Mouse (Mus musculus) cerebellum, adult 9-11 months (tissue): Measurements from ENCODE around the gene Ftl1.

Source experiments
- DNase-seq: peaks from one replicate; pipeline ENCODE4 v3.0.0; 2022

Gene Ftl1

DNA sequence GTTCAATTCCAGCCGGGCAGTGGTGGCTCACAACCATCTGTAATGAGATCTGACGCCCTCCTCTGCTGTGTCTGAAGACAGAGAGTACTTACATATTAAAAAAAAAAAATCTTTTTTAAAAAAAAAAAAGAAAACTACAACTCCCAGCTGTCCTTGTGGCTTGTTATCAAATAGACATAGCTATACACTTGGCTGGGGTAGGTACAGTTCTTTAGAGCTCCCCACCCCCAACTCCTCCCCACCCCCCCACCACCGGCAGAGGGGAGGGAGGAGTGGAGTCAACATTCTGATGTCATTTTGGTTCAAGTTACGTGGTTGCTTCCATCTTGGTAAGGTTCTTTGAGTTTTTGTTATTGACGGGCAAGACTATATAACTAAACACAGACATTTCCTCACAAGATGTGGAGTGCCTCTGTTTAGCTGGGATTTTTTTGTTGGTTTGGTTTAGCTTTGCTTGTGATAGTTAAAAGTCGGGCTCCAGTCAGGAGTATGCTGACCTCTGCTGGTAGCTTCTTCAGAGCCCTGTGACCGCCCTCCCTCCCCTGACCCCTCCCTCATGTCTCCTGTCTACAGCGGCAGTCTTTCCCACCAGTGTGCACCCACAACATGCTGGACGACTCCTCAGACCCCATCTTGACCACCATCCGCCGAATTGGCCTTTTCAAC, 12.2 kb downstream of the Ftl1 start:
- no peak for DNase-seq

DNA sequence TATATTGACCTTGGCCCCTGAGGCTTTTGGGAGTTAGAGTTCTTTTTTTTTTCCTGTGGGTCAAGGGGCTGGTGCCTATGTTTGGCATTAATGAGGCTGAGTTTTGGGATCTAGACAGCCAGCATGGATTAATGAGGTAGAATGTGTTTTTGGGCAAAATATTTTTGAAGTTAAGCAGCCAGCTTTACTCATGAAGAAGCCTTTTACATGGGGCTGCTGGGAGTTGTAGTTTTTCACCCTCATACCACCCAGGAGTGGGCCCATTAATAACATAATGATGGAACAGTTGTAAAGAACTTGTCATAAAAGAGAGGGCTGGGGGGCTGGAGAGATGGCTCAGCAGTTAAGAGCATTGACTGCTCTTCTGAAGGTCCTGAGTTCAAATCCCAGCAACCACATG, 13.1 kb downstream of the Ftl1 start:
- no peak for DNase-seq

DNA sequence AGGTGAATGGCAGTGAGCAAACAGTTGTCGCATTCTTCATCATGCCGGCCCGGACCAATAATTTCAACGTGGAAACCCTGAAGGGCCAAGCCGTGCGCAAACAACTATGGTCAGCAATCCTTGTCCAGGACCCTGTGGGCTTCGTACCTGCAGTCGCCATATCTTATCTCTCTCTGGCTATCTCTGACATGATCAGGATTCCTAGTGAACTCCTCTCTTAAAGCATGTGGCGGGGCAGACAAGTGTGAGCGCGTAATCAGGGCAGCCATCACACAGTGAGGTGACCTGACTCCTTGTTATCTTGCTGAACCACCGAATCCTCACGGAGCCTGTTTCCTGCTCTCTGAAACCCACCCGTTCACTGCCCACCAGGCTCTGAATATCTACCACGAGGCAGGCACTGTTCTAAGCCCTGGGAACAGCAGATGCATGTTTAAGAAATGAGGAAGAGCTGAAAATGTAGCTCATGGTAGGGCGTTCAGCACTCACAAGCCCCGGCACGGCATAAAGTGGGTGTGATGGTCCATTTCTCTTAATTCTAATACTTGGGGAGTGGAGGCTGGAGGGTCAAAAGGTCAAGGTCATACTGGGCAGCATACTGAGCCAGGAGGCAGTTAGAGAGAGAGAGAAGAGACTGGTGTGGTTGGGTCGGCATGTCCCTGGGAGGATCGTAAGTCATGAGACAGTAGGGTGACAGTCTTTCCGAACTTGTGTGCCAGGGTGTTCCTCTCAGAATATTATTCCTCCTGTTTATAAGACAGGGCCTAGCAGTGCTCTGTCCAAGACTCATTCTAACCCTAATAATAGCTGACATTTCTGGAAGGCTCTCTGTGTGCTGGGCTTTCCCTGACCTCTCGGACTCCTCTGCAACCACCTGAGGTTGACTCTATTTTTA, 15.9 kb downstream of the Ftl1 start:
- DNase-seq: no peak

DNA sequence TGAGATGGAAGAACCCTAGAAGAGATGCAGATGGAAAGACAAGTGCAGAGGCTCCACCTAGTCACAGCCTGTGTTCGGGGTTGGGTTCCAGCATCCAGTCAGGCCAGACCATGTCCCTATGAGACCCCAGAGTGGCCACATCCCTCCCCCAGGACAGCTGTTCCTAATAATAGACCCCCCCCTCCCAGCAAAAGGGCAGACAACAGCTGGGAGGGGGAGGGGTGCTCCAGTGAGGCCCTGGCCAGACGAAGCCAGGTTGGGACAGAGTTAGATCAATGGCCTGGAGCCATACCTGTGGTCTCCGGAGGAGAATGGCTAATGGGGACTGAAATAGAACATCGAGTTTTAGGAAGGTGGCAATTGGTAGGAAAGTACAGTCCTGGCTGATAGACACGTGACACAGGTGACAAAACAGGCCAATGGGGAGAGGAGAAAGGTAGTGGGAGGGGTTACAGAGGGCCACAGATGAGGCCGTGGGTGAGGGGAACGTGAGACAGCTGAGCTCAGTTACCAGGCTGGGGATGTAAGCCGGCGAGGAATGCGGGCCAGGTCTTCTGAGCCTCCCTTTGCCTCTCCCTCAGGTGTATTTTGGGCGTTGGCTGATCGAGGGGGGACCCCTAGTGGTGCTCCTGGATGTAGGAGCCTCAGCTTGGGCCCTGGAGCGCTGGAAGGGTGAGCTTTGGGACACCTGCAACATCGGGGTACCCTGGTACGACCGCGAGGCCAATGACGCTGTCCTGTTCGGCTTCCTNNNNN, 22.0 kb downstream of the Ftl1 start, which contains the start of gene Ruvbl2:
Gene Ruvbl2, minus strand, starts transcription at position 576 of the 756 bp plus-strand sequence.
- DNase-seq: peak; percentile 63

DNA sequence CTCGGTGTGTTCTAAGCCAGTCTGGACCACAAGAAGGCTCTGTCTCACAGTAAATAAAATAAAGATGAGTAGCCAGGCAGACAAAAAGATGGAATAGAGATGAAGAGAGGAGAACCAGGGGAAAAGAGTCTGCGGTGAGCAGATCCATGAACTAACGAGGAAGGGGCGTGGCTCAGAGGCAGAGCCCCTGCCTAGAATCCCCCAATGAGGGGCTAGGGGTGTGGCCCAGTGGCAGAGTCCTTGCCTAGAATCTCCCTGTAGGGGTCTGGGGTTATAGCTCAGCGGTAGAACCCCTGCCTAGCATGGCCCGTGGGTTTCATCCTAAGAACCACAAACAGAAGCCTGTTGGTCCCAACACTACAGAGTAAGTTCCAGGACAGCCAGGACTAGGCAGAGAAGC, 22.6 kb downstream of the Ftl1 start:
- peak; percentile 43 for DNase-seq

DNA sequence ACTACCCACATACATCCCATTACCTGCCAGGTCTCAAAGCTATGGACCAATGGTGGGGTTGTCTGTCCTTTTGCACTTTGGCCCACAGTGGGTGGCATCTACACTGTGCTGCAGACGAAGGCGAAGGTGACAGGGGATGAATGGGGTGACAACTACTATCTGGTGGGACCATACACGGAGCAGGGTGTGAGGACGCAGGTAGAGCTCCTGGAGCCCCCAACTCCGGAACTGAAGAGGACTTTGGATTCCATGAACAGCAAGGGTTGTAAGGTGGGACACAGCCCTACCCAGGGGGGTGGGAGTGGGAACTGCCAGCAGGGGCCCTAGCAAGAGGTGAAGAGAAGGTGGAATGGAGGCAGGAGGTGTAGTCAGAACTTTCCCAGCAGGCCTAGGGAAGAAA, 23.2 kb downstream of the Ftl1 start:
- DNase-seq: peak; percentile 61

DNA sequence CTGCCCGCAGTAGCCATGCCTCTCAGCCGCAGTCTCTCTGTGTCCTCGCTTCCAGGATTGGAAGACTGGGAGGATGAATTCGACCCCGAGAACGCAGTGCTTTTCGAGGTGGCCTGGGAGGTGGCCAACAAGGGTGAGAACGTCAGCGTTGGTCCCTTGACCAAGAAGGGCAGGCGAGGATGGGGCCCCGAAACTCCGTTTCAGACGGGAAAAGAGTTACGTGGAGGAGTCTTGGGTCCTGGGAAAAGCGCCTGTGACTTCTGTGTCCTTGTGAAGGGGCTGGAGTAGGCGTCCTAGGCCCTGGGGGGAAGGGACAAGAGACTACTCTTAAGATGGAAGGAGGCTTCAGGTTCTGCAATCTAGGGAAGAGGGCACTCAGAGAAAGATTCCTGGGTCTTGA, 24.6 kb downstream of the Ftl1 start:
- no peak for DNase-seq

DNA sequence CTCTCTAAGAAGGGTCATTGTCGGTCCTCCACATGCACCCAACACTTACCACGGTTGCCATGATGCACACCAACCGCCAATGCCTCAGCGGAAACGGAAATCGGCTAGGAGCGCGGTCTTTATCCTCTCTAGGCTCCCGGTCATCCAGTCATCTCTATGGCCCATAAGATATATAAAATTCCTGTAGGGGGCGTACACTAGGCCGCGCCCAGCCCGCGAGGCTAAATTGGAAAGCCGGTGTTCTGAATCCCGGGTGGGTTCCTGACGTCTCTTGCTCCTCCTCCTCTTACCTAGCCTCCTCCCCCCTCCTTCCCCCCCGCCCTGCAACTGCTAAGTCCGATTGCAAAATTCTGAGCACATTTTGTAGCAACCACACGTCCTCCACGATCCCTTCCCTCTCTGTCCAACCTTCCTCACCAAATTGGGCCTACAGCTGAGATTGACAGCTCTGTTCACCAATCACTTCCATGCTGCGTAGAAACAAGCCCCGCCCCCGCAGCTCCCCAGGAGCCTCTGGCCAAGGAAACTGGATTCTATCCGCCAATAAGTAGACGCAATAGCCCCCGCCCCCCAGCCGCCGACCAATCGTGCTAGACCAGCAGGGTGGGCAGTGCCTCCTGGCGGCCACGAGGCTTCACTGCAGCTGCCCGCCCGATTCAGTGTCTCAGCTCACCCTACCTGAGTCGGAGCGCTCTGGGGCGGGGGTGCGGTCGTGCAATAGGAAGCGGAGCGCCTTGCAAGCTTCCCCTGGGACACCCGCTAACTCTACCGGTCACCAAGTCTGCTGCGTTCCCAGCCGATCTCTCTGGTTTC, 25.3 kb downstream of the Ftl1 start, which contains the start of gene Gys1:
Gene Gys1, plus strand, starts transcription at position 642 of the 813 bp plus-strand sequence.
- DNase-seq: peak; percentile 100

DNA sequence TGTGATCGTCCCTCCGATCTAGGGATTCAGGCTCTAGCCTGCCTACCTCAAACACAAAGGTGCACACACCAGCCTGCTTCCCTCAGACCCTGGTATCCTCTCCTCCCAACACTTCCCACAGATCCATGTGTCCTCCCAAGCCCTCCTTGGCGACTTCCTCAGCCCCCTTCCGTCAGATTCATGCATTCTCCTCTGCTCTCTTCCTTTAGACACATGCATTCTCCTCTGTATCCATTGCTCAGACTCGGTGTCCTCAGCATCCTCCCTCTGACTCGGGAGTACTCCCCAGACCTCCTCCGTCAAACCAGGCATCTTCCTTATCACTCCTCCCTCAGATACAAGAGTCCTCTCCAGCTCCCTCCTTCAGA, 25.9 kb downstream of the Ftl1 start:
- DNase-seq: no peak

DNA sequence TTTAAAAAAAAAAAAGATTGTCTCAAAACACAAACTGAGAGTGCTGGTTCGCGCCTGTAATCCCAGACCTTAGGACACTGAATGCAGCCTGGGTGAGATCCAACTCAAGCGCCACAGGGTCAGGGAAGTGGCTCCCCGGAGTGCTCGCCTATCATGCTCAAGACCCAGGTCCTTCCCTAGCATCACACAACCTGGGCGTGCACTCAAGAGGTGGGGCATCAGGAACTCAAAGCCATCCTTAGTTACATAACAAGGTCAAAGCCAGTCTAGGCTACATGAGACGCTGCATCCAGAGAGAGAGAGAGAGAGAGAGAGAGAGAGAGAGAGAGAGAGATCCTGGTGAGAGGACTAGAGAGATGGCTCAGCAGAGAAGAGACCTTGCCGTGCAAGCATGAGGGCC, 33.1 kb downstream of the Ftl1 start:
- no peak for DNase-seq

DNA sequence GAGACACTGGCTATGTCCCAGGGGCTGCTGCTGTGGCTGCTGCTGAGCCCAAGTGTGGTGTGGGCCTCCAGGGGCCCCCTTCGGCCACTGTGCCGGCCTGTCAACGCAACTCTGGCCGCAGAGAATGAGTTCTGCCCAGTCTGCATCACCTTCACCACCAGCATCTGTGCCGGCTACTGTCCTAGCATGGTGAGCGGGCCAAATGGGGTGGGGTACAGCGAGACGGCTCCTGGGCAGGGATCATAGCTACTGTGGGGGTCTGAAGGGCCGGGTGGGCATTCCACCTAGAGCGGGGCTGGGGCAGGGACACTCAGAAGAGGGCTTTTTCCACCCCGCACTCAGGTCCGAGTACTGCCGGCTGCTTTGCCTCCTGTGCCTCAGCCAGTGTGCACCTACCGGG, 38.5 kb downstream of the Ftl1 start:
- DNase-seq: no peak

DNA sequence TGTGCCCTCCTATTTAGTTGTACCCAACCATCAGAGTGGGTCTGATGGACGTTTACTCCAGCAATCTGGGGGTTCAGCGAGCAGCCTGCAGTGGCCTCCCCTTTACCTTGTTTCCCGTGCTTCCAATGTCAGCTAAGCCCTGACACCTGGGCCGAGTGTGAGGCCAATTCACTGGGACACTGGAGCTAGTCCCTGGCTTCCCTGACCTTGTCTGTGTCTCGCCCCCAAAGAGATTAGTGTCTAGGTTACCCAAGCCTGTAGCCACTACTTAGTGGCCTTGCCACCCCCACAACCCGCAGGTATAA, 39.1 kb downstream of the Ftl1 start, which contains the start of gene Lhb:
Gene Lhb, plus strand, starts transcription at position 206 of the 305 bp plus-strand sequence.
- no peak for DNase-seq

DNA sequence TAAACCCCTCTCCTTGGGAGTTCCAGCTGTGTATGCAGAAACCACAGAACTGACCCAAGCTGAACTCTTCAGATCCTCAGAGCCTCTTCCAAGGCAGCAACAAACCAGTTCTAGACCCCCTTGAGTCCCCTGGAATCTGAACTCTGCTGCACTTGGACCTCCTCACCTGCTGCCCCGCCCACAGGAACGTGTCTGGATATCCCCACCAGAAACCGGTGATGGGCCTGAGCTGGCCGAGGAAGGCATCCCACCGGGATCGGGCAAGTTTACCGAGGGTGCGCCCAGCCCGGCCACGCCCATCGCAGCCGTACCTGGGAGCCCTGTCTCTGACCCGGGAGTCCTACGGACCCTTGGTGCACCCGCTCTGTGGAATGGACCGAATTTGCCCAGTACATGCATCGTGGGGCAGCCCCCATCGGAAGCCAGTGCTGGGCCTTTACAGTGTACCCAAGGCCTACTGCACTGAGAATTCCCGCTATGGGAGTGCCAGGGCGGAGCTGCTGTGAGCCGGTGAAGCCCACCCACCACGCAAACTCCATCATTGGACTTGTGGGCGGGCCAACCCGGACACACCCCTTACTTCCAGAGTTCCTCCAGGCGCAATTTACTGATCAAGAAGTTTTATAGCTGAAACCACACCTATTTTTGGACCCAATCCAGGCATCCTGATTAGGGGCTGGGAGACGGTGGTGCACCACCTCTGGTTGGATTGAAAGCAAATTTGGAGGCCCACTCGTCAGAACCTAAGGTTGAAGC, 39.6 kb downstream of the Ftl1 start:
- no peak for DNase-seq

DNA sequence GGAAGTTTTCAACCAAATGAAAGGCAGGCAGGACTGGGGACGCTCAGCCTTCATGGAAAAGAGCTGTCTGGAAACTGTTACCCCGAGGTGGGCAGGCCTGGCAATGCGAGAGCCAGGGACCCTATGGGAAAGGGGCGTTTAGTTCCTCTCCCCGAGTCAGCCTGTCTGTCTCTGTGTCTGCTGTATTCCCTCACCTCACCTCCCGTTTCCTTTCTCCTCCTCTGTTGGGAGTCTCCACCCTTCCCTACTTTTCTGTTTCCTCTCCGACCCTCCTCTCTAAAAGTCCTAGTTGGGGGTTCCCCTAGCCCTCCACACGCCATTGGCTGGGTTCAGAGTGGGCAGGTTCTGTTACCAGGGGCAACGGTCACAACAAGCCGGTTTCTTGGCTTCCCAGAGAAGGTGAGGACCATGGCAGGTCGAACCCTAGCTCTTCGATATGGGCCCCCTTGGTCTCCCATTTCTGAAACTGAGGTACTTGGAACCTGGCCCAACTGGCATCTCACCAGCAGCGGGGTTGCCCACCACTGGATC, 41.7 kb downstream of the Ftl1 start:
- DNase-seq: no peak

DNA sequence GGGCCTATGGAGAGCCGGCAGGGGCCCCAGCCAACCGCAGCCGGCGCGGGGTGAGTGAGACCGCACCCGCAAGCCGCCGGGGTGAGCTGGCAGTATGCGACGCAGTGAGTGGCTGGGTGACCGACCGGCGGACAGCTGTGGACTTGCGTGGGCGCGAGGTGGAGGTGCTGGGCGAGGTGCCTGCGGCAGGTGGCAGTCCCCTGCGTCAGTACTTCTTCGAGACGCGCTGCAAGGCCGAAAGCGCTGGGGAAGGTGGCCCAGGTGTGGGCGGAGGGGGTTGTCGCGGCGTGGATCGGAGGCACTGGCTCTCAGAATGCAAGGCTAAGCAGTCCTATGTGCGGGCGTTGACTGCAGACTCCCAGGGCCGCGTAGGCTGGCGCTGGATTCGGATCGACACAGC, 44.0 kb downstream of the Ftl1 start:
- no peak for DNase-seq

DNA sequence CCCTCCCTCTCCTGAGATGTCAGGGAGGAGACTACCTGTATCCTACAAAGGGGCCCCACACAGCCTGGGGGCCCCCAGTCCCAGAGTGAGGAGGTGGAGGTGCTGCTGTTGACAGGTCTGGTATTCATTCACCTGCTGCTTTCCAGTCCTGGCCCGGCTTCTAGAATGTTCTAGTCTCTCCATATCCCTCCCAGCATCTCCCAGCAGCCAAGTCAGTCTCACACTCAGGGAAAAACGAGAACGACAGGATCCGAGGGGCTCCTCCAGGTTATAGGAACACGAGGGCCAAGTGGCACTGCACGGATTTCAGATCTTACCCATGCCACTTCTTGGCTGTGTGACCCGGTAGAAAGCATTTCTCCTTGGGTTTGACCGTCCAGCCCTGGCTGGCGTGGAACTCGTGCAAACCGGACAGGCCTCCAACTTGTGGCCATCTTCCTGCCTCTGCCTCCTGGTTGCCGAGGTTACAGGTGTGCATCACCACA, 44.9 kb downstream of the Ftl1 start:
- no peak for DNase-seq

DNA sequence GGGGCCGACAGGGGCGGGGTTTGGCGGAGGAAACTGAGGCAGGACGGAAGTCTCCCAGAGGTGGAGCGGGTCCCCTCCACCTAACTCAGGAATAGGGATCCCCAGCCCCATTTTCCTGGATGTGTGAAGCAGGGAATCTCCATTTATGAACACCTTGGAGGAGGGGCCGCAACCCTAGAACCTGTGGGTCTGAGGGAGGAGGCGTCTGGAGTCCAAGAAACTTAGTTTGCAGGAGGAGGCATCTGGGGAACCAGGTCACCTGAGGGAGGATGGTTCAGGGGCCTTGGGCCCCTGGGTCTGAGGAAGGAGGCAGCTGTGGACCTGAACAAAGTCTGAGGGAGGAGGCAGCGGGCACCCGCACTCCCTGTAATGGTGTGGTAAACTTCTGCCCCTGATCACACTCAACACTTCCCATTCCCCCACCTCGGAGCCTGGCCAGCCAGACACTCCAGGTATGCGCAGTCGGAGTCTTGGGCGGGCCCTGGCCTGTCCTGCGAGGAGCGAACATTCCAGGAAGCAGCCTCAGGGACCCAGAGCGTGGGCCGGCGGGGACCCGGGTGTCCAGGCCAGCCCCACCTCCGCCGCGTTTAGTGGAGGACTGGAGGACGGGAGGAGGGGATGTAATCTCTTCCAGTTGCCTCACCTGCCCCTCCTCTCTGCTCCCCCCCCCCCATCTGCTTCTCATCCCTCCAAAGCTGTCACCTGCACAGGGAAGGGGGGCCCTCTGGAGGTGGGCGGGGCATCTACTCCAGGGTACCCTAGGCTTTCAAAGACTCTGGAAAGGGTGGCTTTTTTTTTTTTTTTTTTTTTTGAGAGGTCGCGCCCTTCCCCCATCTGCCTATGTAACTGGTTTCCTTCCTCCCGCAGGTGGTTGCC, 45.6 kb downstream of the Ftl1 start:
- no peak for DNase-seq

DNA sequence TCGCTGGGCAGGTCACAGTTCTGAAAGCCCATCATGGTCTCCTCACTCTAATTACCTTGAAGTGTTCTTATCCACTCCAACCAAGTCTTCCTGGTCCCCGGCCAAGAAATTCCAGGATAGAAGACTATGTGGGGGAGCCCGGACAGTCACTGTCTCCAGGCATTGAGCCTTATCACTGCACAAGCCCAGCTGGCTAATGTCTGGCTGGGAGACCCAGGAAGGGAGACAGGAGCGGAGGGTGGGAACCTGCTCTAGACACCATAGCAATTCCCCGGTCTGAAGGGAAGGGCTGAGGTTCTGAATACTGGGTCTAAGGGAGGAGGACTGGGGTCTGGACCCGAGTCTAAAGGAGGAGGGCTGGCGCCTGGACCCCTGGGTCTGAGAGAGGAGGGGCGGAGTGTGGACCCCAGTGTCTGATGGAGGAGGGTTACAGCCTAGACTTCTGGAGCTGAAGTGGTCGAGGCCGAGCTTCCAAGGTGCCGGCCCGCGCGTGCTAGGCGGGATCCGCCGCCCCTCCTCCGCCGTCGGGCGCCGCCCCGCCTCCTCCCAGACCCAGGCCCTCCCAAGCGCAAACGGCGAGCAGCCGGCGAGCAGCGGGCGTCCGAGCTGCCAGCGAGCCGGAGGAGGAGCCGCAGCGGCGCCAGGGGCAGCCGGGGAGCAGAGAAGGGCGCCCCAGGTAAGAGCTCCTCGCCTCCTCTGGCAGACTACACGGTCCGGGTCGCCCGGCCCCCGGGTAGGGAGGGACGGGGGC, 46.4 kb downstream of the Ftl1 start, which contains the start of gene Ntf5:
Gene Ntf5, plus strand, starts transcription at position 583 of the 751 bp plus-strand sequence.
- DNase-seq: no peak

DNA sequence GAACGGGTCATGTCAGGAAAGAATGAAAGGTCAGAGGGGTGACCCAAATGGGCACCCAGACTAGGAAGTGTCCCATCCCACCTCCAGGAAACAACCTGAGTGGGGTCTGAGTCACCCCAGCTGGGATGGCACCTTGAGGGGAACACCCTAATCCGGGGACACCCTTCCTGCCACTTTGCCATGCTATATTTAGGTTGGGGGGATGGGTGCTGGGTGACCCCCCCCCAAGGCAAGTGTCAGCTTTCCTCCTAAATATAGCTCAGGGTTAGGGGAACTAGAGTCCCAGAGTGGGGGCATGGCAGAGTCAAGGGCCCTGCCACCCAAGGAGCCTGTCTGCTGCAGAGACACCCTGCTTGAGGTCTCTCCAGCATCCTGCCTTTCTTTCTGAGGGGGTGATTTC, 47.3 kb downstream of the Ftl1 start:
- no peak for DNase-seq
